Mouse (Mus musculus) erythroblast, embryonic 14.5 days (primary cell): ENCODE results near the gene Bicral. TPM values are rescaled to one million over a fixed set of nuclear protein-coding genes. Genes with fewer than 3 reads are reported as not detected.

Source experiments
- H3K27me3 ChIP-seq: 2 replicates; pipeline ENCODE4 v1.6.1; 2012; ENCODE audit warnings: inconsistent platforms; ENCODE audit not compliant: control insufficient read depth
- H3K36me3 ChIP-seq: 2 replicates; pipeline ENCODE4 v1.6.1; 2012; ENCODE audit warnings: mild to moderate bottlenecking, inconsistent platforms; ENCODE audit not compliant: control insufficient read depth
- H3K4me1 ChIP-seq: 2 replicates; pipeline ENCODE4 v1.6.1; 2012; ENCODE audit warnings: inconsistent platforms; ENCODE audit not compliant: control insufficient read depth
- H3K4me3 ChIP-seq: replicated peaks from 2 replicates; pipeline ENCODE3; 2012; ENCODE audit warnings: moderate library complexity, mild to moderate bottlenecking, inconsistent platforms
- H3K9me3 ChIP-seq: 2 replicates; pipeline ENCODE4 v1.6.1; 2012; ENCODE audit warnings: low read length, inconsistent platforms, mixed read lengths; ENCODE audit not compliant: control insufficient read depth
- GATA1 ChIP-seq: IDR thresholded peaks from 2 replicates; pipeline ENCODE4 v1.6.1; 2012; ENCODE audit warnings: low read length, inconsistent platforms, mixed read lengths
- TAL1 ChIP-seq: IDR thresholded peaks from 3 replicates; pipeline ENCODE4 v1.6.1; 2012; ENCODE audit warnings: low read length, inconsistent platforms, mixed read lengths
- polyA plus RNA-seq: library from polyadenylated mRNA; stranded (reverse); fragments of >175 nt; gene quantifications from 2 replicates; pipeline ENCODE4 v1.2.3, GENCODE M21; 2012

The Bicral gene
- polyA plus RNA-seq, 1 experiment, result 0.33 TPM

DNA sequence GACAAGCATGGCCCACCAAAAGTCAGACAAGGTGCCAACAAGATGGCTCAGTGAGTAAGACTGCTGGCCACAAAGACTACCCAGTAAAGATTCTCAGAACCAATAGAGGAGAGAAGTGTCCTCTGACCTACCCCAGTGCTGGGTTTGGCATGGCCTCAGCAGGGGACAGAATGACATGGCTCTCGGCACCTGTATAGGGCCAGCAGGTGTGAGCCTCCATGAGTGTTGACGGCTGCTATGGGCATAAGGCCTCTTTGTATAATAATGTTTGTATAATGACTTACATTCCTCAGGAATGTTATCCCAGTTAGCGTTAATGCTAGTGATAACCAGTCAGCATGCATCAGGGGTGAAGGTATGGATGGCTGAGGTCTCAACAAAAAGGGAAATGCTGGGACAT lies 82.2 kb downstream of the Bicral start:
- Histone ChIP-seq H3K9me3 (no peaks in the 10 kb centered on the region), H3K4me1 (peaks cover 29% of the 10 kb centered on the region), H3K27me3 (no peaks in the 10 kb centered on the region), H3K36me3 (peaks cover 68% of the 10 kb centered on the region), H3K4me3 (no peak overlapping the region)
- TF ChIP-seq GATA1, result no peak
- TF ChIP-seq TAL1, result no peak

DNA sequence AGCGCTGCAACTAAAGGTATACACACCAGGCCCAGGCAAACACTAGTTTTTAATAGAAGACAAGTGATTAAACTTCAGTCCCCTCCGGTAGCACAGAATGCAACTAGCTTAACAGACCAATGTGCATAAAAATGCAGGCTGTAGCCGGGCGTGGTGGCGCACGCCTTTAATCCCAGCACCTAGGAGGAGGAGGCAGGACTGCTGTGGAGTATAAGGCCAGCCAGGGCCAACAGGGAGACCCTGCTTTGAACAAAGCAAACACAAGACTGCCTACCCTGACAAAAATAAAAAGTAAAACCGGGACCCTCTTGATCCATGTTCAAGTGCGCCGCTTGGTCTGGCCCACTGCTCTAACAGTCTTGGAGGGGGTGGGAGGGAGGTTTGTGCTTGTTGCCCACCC lies 83.2 kb downstream of the Bicral start:
- Histone ChIP-seq H3K36me3 (peaks cover 61% of the 10 kb centered on the region), H3K4me3 (no peak overlapping the region), H3K4me1 (peaks cover 29% of the 10 kb centered on the region), H3K27me3 (no peaks in the 10 kb centered on the region), H3K9me3 (no peaks in the 10 kb centered on the region)
- TF ChIP-seq GATA1, result no peak
- no peak for TF ChIP-seq TAL1

DNA sequence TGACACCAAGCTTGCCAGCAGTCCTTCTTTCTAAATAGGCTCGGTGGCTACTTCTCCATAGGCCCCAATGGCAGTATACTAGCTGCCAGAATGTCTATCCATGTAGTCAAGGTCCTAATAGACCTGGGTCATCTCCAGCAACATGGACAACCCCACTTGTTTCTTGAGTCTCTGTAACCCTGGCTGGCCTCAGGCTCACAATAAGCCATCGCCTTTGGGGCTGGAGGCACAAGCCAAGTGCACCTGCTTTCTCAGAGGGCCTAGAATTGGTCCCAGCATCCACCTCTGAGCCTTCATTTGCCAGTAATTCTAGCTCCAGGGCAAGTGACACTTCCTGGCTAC lies 84.2 kb downstream of the Bicral start:
- TF ChIP-seq TAL1, result no peak
- no peak for TF ChIP-seq GATA1
- H3K4me1 ChIP-seq, result peaks cover 29% of the 10 kb centered on the region
- H3K9me3 ChIP-seq, result no peaks in the 10 kb centered on the region
- H3K4me3 ChIP-seq, result peak overlapping the region; percentile 19
- no peaks in the 10 kb centered on the region for H3K27me3 ChIP-seq
- peaks cover 51% of the 10 kb centered on the region for H3K36me3 ChIP-seq

DNA sequence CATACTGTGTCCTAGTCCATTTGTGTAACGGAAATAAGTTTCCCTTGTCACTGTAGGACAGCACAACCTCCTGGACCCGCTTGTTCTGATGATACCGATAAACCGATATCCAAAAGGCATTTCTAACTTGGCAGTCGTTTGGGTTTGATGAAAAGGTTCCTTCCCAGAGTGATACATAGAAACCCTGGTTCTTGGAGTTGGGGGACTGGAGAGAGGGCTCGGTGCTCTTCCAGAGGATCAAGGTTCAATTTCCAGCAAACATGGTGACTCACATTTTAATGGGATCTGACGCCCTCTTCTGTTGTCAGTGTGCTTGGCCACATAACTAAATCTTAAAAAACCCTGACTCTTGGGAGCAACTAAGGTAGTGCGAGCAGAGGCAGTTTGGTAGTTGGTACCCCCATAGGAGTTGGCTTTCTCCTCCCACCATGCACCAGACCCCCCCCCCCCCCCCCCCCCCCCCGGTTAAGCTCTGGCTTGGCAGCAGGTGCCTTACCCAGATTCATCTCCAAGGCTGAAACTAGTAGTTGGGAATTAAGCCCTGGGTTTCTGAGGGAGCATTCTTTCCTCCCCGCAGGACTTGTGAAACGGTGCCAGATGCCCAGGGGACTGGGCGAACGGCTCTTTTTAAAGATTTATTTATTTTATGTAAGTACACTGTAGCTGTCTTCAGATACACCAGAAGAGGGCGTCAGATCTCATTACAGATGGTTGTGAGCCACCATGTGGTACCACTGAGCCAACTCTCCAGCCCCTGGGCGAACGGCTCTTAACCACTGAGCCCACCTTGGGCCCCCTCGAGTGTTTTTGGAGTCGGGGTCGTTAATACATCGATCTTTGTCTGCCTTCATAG lies 84.8 kb downstream of the Bicral start:
- Histone ChIP-seq H3K36me3 (peaks cover 45% of the 10 kb centered on the region), H3K27me3 (no peaks in the 10 kb centered on the region), H3K4me1 (peaks cover 29% of the 10 kb centered on the region), H3K9me3 (no peaks in the 10 kb centered on the region), H3K4me3 (peak overlapping the region; percentile 93)
- no peak for TF ChIP-seq GATA1
- TF ChIP-seq TAL1, result no peak

DNA sequence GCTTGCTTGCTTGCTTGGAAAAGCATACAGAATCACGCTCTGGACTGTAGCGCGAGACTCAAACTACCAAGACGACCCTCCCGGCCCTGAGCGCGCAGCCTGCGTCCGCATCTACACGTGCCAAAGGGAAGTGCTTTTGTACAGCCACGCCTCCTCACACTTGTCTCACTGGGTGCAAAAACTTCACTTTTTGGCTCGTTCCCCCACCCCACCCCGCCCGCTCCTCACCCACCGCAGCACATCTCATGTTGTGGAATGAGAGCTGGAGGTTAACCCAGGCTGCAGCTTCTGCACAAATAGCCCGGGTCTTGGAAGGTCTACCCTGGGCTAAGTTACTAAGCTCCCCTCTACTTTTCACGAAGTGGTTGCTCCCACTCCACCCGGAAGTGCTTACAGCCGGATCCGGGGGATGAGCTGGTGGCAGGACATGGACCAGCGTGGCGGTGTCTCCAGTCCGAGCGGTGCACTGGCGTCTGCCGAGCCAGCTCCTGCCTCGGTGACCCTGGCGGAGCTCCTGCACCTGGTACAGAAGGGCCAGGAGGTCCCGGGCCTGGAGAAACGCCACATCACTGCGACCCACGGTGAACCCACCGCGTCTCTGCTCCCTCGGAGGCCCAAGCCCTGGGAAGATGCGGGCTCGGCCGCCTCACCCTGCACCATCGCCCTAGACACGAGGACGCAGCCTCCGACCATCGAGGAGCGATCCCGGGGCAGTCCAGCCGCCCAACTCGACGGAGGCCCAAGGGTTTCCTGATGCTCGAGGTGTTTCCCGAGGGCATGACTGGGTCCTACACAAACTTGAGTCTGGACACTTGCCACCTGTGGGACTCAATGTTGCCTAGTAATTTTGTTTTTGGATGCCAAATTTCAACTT lies 85.6 kb downstream of the Bicral start, which contains the start of gene 2310039H08Rik:
2310039H08Rik (plus strand) TSS at position 232 of the 874 bp plus-strand sequence.
- Histone ChIP-seq H3K36me3 (peaks cover 36% of the 10 kb centered on the region), H3K4me1 (peaks cover 29% of the 10 kb centered on the region), H3K9me3 (no peaks in the 10 kb centered on the region), H3K4me3 (peak within 1 kb of the TSS; percentile 93), H3K27me3 (no peaks in the 10 kb centered on the region)
- TF ChIP-seq GATA1 (no peak), TAL1 (no peak)

DNA sequence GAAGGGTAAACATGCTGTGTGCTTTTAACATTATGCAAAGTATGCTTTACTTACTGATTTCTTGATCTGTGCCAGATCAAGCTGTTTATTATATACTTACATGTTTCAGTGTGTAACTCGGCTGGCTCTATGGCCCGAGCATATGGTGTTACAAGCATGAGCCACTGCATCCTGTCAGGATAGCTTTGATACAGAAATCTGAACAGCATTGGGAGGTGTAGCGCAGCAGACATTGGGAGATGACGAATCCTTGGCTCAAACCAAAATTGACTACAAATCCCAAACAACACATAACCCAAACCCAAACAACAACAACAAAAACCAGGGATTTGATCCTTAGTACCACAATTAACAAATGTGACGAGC lies 86.3 kb downstream of the Bicral start:
- peaks cover 29% of the 10 kb centered on the region for H3K4me1 ChIP-seq
- peak overlapping the region; percentile 93 for H3K4me3 ChIP-seq
- H3K9me3 ChIP-seq, result no peaks in the 10 kb centered on the region
- TF ChIP-seq GATA1 (no peak), TAL1 (no peak)
- no peaks in the 10 kb centered on the region for H3K27me3 ChIP-seq
- H3K36me3 ChIP-seq, result peaks cover 30% of the 10 kb centered on the region

DNA sequence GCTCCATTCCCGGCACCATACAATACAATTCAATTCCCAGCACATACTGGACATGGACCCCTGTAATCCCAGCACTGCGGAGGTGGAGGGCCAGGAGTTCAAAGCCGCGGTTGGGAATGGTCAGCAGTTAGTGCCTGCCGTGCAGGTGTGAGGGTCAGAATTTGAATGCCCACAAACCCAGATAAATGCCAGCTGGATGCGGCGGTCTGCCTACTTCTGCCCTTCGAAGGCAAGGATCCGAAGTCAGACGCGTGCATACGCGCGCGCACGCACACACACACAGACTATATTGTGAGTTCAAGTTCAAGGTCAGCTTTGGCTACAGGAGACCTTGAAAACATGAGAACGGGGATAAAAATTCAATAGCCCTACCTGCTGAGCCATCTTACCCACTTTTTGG lies 86.7 kb downstream of the Bicral start:
- H3K4me1 ChIP-seq, result peaks cover 29% of the 10 kb centered on the region
- H3K36me3 ChIP-seq, result peaks cover 28% of the 10 kb centered on the region
- no peaks in the 10 kb centered on the region for H3K9me3 ChIP-seq
- no peak for TF ChIP-seq TAL1
- TF ChIP-seq GATA1, result no peak
- peak overlapping the region; percentile 93 for H3K4me3 ChIP-seq
- no peaks in the 10 kb centered on the region for H3K27me3 ChIP-seq

DNA sequence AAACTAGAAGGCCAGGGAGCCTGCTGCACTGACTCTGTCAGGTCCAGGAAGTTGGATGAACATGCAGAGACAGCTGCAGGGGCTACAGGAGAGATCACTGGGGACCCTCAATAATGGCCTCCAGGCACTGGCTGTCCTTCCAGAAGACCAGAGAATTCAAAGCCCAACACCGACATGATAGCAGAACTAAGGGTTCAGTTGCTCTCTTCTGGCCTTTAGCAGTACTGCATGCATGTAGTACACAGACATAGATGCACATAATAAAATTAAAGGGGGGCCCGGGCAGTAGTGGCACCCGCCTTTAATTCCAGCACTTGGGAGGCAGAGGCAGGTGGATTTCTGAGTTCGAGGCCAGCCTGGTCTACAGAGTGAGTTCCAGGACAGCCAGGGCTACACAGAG lies 87.3 kb downstream of the Bicral start:
- Histone ChIP-seq H3K27me3 (no peaks in the 10 kb centered on the region), H3K4me1 (peaks cover 29% of the 10 kb centered on the region), H3K4me3 (no peak overlapping the region), H3K9me3 (no peaks in the 10 kb centered on the region), H3K36me3 (peaks cover 22% of the 10 kb centered on the region)
- TF ChIP-seq GATA1 (no peak), TAL1 (no peak)

DNA sequence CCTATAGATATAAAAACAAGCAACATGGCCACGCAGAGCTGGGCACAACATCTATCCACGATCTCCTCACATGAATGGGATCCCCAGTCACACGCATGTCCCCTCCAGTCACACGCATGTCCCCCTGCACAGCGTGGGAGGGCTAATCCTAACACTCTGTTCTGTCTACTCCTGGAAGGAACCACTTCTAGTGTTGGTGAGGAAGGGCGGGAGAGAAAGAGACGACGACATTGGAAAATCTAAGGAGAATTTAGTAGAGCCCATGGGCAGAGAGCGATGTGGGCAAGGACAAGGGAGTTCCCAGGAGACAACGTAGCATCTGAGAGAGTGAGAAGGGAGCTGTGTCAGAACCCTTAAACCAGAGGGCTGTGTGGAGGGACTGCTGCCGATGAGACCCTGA lies 87.7 kb downstream of the Bicral start:
- no peaks in the 10 kb centered on the region for H3K9me3 ChIP-seq
- peaks cover 29% of the 10 kb centered on the region for H3K4me1 ChIP-seq
- no peak for TF ChIP-seq GATA1
- TF ChIP-seq TAL1, result no peak
- H3K36me3 ChIP-seq, result peaks cover 17% of the 10 kb centered on the region
- no peaks in the 10 kb centered on the region for H3K27me3 ChIP-seq
- no peak overlapping the region for H3K4me3 ChIP-seq
